Mouse (Mus musculus) heart, adult 2 months (tissue): ENCODE results near the gene Nup210. TPM values are rescaled to one million over a fixed set of nuclear protein-coding genes. Genes with fewer than 3 reads are reported as not detected.

Experiments
- DNase-seq, 2 experiments: peaks; one replicate each; pipeline ENCODE4 v3.0.0; 2021
- H3K27ac ChIP-seq: fragments of 200-600 bp; 2 replicates; pipeline ENCODE4 v1.8.1; 2022
- H3K27me3 ChIP-seq: fragments of 200-500 bp; 2 replicates; pipeline ENCODE4 v1.6.1; 2012; ENCODE audit warnings: mild to moderate bottlenecking, low read length, inconsistent platforms, mixed read lengths; ENCODE audit not compliant: control insufficient read depth, insufficient read depth
- H3K36me3 ChIP-seq: fragments of 200-500 bp; 2 replicates; pipeline ENCODE4 v1.6.1; 2012; ENCODE audit warnings: low read length, inconsistent platforms; ENCODE audit not compliant: control insufficient read depth, insufficient read depth
- H3K4me1 ChIP-seq: fragments of 200-500 bp; 2 replicates; pipeline ENCODE4 v1.6.1; 2011; ENCODE audit warnings: low read length; ENCODE audit not compliant: control insufficient read depth, insufficient read depth
- H3K4me3 ChIP-seq: fragments of 200-600 bp; 2 replicates; pipeline ENCODE4 v1.8.1; 2022
- H3K79me2 ChIP-seq: fragments of 200-500 bp; replicated peaks from 2 replicates; pipeline ENCODE4 v1.6.1; 2012; ENCODE audit warnings: mild to moderate bottlenecking, inconsistent platforms, low read length, moderate library complexity, mixed read lengths; ENCODE audit not compliant: control insufficient read depth, insufficient read depth
- H3K9ac ChIP-seq: fragments of 200-500 bp; 2 replicates; pipeline ENCODE4 v1.6.1; 2012; ENCODE audit warnings: low read depth, mild to moderate bottlenecking, control low read depth, inconsistent platforms, low read length, mixed read lengths
- CTCF ChIP-seq: fragments of 200-600 bp; IDR thresholded peaks from 2 replicates; pipeline ENCODE4 v1.8.1; 2022; ENCODE audit warnings: antibody characterized with exemption, mild to moderate bottlenecking, moderate library complexity
- EP300 ChIP-seq: fragments of 200-500 bp; IDR thresholded peaks from 2 replicates; pipeline ENCODE4 v1.6.1; 2011; ENCODE audit warnings: low read depth, low read length, control low read depth; ENCODE audit not compliant: insufficient read depth
- POLR2A ChIP-seq: fragments of 200-500 bp; IDR thresholded peaks from 2 replicates; pipeline ENCODE4 v1.6.1; 2011; ENCODE audit warnings: mild to moderate bottlenecking, low read depth, low read length, control low read depth; ENCODE audit not compliant: insufficient read depth
- WGBS: fragments of 180-500 bp; shearing (Covaris S2); methylation state at CpG from one replicate; pipeline ENCODE4 v1.1.7; 2018; 5-methylcytosine and 5-hydroxymethylcytosine counted together
- intact Hi-C: fragments of 180-260 bp; cut with DNase I; formaldehyde crosslinking; loops from one replicate; pipeline ENCODE4 v1.15.1; 2025
- long read RNA-seq: library from polyadenylated mRNA; stranded (forward); transcript quantifications from one replicate; pipeline ENCODE4 v2.0.0, GENCODE M21; 2021
- polyA plus RNA-seq: library from polyadenylated mRNA; depleted of rRNA; stranded (reverse); fragments of >200 nt; gene quantifications from 2 replicates; pipeline ENCODE4 v1.2.3, GENCODE M21; 2012; rRNA removed
- total RNA-seq, 2 experiments: library from RNA; stranded (reverse); gene quantifications; 2 replicates each; pipeline ENCODE4 v1.2.3; 2021

Gene Nup210
- 1 to 10 TPM; 2.5 to 3.4 TPM for total RNA-seq
- 2.4 and 6.4 TPM in 2 replicates for polyA plus RNA-seq
- long read RNA-seq, full-length matches to known transcripts, result 1 of 1 reads
- long read RNA-seq, partial matches to known transcripts, result 0 of 1 reads
- long read RNA-seq, other reads (novel, unspliced or antisense), result 0 of 1 reads

DNA sequence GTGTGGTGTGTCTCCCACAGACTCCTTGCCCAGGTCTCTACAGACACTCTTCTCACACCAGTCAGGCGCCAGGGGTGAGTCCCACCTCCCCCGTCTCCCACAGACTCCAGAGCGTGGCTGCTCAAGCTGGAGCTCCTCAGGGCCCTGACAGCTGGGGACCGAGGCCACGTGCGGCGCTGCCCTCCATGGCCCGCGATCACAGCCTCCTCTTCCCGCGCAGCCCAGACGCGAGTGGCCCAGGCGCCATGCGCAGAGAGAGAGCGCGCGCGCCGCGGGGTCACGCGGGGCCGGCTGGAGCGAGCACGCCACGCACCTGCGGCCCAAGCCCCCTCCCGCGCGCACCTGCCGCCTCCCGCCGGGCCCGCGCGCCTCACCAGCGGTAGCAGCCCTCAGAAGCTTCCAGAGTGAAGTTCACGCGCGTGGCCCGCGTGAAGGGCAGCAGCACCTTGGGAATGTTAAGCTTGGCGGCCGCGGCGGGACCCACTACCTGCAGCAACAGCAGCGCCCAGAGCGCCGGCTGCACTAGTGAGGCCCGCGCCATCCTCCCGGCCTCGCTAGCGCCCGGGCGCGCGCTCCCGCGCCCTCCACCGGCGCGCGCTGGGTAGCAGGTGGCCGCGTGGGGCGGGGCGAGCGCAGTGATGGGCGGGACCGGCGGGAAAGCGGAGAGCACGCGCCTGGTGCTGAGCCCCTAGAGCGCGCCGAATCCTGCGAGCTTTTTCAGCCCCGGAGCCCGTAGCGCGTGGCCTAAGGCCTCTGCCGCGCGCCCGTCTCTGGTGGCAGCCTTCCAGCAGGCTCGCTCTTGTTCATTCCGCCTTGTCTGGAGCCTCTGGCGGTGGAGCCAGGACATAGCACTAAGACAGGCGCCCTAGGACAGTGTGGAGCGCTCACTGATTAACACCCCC lies at the start of gene Nup210:
Nup210 (minus strand) TSS at position 586 of the 902 bp plus-strand sequence.
- H3K27me3 ChIP-seq, result no peaks in the 10 kb centered on the region; the same call in 1 of the 2 replicates
- peak within 1 kb of the TSS; percentile 63 for H3K4me3 ChIP-seq
- DNase-seq, result peak; percentile 92 to 94
- 2% methylated on average over 93 of the region's 93 CpGs for WGBS
- peak within 1 kb of the TSS; percentile 68 for H3K9ac ChIP-seq
- peak within 1 kb of the TSS; percentile 48; the same call in 1 of the 2 replicates for H3K27ac ChIP-seq
- H3K79me2 ChIP-seq, result no peaks in the 10 kb centered on the region
- intact Hi-C loops, result no loop called here
- H3K36me3 ChIP-seq, result no peaks in the 10 kb centered on the region
- H3K4me1 ChIP-seq, result peaks cover 5% of the 10 kb centered on the region
- TF ChIP-seq EP300 (no peak), CTCF (peak; percentile 80)

DNA sequence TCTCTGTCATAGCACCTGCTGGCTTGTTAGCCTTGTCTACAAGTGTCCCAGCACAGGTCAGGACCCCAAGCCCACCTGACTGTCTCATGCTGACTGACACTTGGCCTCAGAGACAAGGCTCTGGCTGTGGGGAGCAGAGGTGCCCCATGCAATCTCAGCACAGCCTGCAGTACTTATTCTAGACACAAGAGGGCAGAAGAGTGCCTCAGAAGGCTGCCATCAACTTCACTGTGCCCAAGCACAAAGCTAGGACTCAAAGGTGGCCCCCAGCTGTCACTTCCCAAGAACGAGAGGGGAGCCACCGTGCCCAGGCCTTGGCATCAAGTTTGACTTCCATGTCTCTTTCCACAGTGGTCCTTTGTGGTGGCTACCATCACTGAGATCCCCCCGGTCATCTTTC lies 48.6 kb upstream of the Nup210 start:
- H3K9ac ChIP-seq, result no peak overlapping the region
- intact Hi-C loops, result loop anchor here (1.0 to 2.0 kb wide), 3 partner anchors 112 to 250 kb away; no protein-coding TSS in a partner anchor
- TF ChIP-seq POLR2A, result no peak
- TF ChIP-seq EP300, result peak; percentile 40; the same call in 1 of the 2 replicates
- TF ChIP-seq CTCF, result peak; percentile 99
- 42% methylated on average over 3 of the region's 3 CpGs for WGBS
- H3K36me3 ChIP-seq, result no peaks in the 10 kb centered on the region
- no peak overlapping the region for H3K27ac ChIP-seq
- DNase-seq, result peak; percentile 61 to 74
- H3K79me2 ChIP-seq, result no peaks in the 10 kb centered on the region
- H3K27me3 ChIP-seq, result no peaks in the 10 kb centered on the region
- H3K4me1 ChIP-seq, result no peaks in the 10 kb centered on the region
- no peak overlapping the region for H3K4me3 ChIP-seq

DNA sequence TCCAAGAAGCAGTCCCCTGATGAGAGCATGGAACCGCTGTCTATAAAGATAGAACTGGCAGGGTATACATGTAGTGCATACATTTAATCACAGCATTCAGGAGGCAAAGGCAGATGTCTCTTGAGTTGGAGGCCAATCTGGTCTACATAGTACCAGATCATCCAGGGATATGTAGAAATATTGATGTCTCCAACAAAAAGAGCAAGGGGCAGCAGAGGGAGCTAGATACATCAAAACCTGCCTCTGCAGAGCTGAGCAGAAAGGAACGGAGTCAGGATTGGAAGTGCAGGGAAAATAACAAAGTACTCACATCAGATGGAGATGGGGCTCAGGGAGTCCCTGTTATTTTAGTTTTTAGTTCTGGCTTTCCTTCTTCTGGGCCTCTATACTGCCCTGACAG lies 48.0 kb upstream of the Nup210 start:
- DNase-seq, result no peak
- Histone ChIP-seq H3K4me3 (no peak overlapping the region), H3K36me3 (no peaks in the 10 kb centered on the region), H3K79me2 (no peaks in the 10 kb centered on the region), H3K27ac (no peak overlapping the region), H3K9ac (no peak overlapping the region), H3K4me1 (no peaks in the 10 kb centered on the region), H3K27me3 (no peaks in the 10 kb centered on the region)
- TF ChIP-seq EP300, result no peak
- no peak for TF ChIP-seq POLR2A
- TF ChIP-seq CTCF, result no peak
- intact Hi-C loops, result loop anchor here (2.0 kb wide), 1 partner anchor 250 kb away; no protein-coding TSS in a partner anchor
- 86% methylated on average over 2 of the region's 2 CpGs for WGBS

DNA sequence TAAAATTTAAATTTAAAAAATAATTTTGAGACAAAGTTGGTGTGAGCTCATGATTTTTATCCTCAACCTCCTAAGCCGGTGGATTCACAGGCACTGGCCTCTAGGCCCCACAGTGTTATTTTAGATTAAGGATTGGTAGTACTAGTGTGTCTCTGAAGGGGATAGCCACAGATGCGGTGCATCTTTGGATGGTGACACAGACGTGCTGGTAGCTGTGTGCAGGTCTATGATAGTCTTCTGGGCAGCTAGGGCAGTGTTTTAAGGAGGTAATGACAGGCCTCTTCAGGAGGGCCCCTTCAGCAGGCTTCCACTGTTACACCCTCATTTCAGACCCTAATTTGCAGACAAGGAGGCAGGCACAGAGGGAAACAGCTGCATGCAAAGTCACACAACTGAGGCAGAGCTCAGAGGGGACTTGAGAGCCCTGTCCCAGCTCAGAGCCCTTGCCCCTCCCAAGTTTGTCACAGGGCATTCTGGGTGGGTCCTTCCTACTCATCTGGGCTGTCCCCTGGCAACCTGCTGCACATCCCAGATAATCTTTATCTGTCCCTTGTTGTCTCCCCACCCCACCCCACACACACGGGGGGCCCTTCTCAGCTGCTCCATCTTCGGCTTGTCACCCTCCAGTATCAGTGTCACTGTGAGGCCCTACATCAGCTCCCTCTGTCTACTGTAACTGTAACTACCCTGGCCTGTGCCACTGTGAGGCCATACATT lies 46.7 kb upstream of the Nup210 start:
- intact Hi-C loops, result no loop called here

DNA sequence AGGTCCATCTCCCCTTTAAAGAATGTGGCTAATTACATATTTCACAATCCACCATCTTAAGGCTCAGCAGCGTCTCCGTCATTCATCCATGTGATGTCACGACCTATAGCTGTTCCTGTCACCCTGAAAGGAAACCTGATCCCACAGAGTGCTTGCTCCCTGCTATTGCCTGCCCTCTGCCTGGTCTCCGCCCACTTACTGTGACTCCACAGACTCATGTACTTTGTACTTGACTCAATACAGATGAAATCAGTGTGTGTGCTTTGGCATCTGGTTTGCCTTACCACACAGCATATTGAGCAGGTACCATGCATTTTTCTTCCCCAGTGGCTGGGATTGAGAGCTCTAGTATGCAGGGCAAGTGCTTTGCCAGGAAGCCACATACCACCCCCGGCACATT lies 45.7 kb upstream of the Nup210 start:
- H3K27me3 ChIP-seq, result no peaks in the 10 kb centered on the region
- WGBS, result 94% methylated on average over 5 of the region's 5 CpGs
- H3K9ac ChIP-seq, result no peak overlapping the region
- no peaks in the 10 kb centered on the region for H3K79me2 ChIP-seq
- DNase-seq, result no peak
- no peaks in the 10 kb centered on the region for H3K36me3 ChIP-seq
- TF ChIP-seq CTCF, result no peak
- no peak for TF ChIP-seq EP300
- no peak for TF ChIP-seq POLR2A
- H3K4me3 ChIP-seq, result no peak overlapping the region
- H3K4me1 ChIP-seq, result no peaks in the 10 kb centered on the region
- H3K27ac ChIP-seq, result no peak overlapping the region
- intact Hi-C loops, result no loop called here

More for the DNA sequence above, 46.7 kb upstream of the Nup210 start:
- Histone ChIP-seq H3K4me3 (no peak overlapping the region), H3K27me3 (no peaks in the 10 kb centered on the region), H3K79me2 (no peaks in the 10 kb centered on the region), H3K9ac (no peak overlapping the region), H3K4me1 (no peaks in the 10 kb centered on the region), H3K27ac (no peak overlapping the region), H3K36me3 (no peaks in the 10 kb centered on the region)
- DNase-seq, result no peak
- WGBS, result 67% methylated on average over 5 of the region's 5 CpGs
- no peak for TF ChIP-seq POLR2A
- TF ChIP-seq CTCF, result no peak
- no peak for TF ChIP-seq EP300
